Mouse (Mus musculus): ENCODE data around the gene Erh. TPM values are rescaled to one million over a fixed set of nuclear protein-coding genes. Genes with fewer than 3 reads are reported as not detected.

Erh gene
- polyA plus RNA-seq, 1 experiment from 2014 or later, result 531 TPM

Other genes with a start within 250 kb of the Erh start
- gene Dcaf5, start 207.7 kb downstream of the Erh start, polyA plus RNA-seq (2016; fragmentation: Nextera tagmentation; extraction: Ambion mirVana), result 10.9 and 17.1 TPM in 2 replicates
- gene Exd2, start 181.2 kb downstream of the Erh start, polyA plus RNA-seq (2016; fragmentation: Nextera tagmentation; extraction: Ambion mirVana), result 39.0 and 44.1 TPM in 2 replicates
- 28.4 and 31.6 TPM in 2 replicates for gene Galnt16, start 126.1 kb downstream of the Erh start, polyA plus RNA-seq (2016; fragmentation: Nextera tagmentation; extraction: Ambion mirVana)
- 26.3 and 27.1 TPM in 2 replicates for gene Slc39a9, start 458 bp downstream of the Erh start, polyA plus RNA-seq (2016; fragmentation: Nextera tagmentation; extraction: Ambion mirVana)
- gene Plekhd1, start 48.2 kb upstream of the Erh start, polyA plus RNA-seq (2016; fragmentation: Nextera tagmentation; extraction: Ambion mirVana), result 0.83 and 2.4 TPM in 2 replicates
- 2.0 and 2.2 TPM in 2 replicates for gene Ccdc177, start 116.3 kb upstream of the Erh start, polyA plus RNA-seq (2016; fragmentation: Nextera tagmentation; extraction: Ambion mirVana)
- gene Susd6, start 146.2 kb upstream of the Erh start, polyA plus RNA-seq (2016; fragmentation: Nextera tagmentation; extraction: Ambion mirVana), result 13.9 and 16.6 TPM in 2 replicates